Mouse (Mus musculus): Measurements from ENCODE around the gene Cwc25. TPM values are rescaled to one million over a fixed set of nuclear protein-coding genes. Genes with fewer than 3 reads are reported as not detected.

Cwc25 gene
- polyA plus RNA-seq, 1 experiment from 2014 or later, result 16.8 TPM

DNA sequence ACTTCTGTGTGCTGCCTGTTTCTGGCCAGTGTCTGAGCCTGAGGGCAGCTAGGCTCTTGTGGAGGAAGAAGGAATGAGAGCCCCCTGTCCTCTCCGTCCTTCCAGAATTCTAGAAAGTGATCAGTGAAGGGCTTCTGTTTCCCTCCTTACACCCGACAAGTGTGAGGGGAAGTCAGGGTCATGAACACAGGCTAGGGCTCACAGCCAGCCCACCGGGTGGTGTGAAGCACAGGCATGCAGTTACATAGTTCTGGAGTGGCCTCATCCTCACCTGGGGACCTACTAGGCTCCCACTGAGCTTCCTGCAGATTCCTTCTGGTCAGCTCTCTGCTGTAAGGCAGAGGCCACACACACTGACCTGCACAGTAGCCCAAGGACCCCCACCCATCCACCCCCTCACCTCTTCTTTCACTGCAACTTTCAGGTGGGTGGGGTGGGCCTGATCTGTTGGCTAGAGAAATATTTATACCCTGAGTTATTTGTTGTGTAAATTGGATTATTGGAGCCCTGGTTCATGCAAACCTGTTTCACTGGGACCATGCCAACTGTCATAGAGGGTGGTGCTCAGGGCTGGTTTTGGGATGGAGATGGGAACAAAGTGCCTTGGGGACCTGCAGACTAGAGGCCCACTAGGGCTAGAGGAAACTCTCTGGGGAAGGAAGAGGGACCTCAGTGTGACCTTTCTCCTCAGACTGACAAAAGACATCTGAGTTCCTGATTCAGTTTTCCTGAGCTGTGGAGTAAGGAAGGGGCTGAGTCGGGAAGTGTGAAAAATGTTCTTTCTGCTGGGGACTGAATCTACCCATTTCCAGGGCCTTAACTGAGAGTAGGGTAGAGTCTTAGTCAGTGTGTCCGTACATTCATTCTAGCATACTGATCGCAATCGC lies 43.1 kb upstream of the Cwc25 start:
- peaks cover 31% of the 10 kb centered on the region for H3K36me3 ChIP-seq (ENCODE audit: control insufficient read depth, insufficient read depth, low read length)
- H3K9me3 ChIP-seq (ENCODE audit: control insufficient read depth, low read depth, low read length), result no peaks in the 10 kb centered on the region
- no peak overlapping the region for H3K4me2 ChIP-seq (replicated peaks; ENCODE audit: low read depth, low read length)
- H3K27ac ChIP-seq (ENCODE audit: low read length), result peak overlapping the region; percentile 39; the same call in 1 of the 2 replicates
- ATAC-seq (ENCODE audit: insufficient number of reproducible peaks, insufficient read depth, low FRiP score, low read depth), result no peak
- no peaks in the 10 kb centered on the region for H3K27me3 ChIP-seq (ENCODE audit: control insufficient read depth, insufficient read depth, low read length)
- H3K9ac ChIP-seq (replicated peaks; ENCODE audit: low read depth, low read length), result no peak overlapping the region
- peaks cover 90% of the 10 kb centered on the region for H3K4me1 ChIP-seq (ENCODE audit: control insufficient read depth, insufficient read depth, low read length)
- no peak overlapping the region for H3K4me3 ChIP-seq (ENCODE audit: low read depth, low read length)
- WGBS, result 57% methylated on average over 7 of the region's 7 CpGs

GRCm38 (mm10) chr11:97808621-97809234 lies 42.4 kb upstream of the Cwc25 start:
- Histone ChIP-seq H3K9ac (replicated peaks; ENCODE audit: low read depth, low read length) (no peak overlapping the region), H3K27me3 (ENCODE audit: control insufficient read depth, insufficient read depth, low read length) (no peaks in the 10 kb centered on the region), H3K27ac (ENCODE audit: low read length) (peak overlapping the region; percentile 55; the same call in 1 of the 2 replicates), H3K4me1 (ENCODE audit: control insufficient read depth, insufficient read depth, low read length) (peaks cover 94% of the 10 kb centered on the region), H3K36me3 (ENCODE audit: control insufficient read depth, insufficient read depth, low read length) (peaks cover 26% of the 10 kb centered on the region), H3K4me3 (ENCODE audit: low read depth, low read length) (no peak overlapping the region), H3K4me2 (replicated peaks; ENCODE audit: low read depth, low read length) (no peak overlapping the region), H3K9me3 (ENCODE audit: control insufficient read depth, low read depth, low read length) (no peaks in the 10 kb centered on the region)
- ATAC-seq (ENCODE audit: insufficient number of reproducible peaks, insufficient read depth, low FRiP score, low read depth), result no peak
- WGBS, result 35% methylated on average over 5 of the region's 5 CpGs

GRCm38 (mm10) chr11:97808093-97808492 lies 41.7 kb upstream of the Cwc25 start:
- Histone ChIP-seq H3K4me2 (replicated peaks; ENCODE audit: low read depth, low read length) (no peak overlapping the region), H3K4me1 (ENCODE audit: control insufficient read depth, insufficient read depth, low read length) (peaks cover 88% of the 10 kb centered on the region), H3K27me3 (ENCODE audit: control insufficient read depth, insufficient read depth, low read length) (no peaks in the 10 kb centered on the region), H3K9me3 (ENCODE audit: control insufficient read depth, low read depth, low read length) (no peaks in the 10 kb centered on the region), H3K36me3 (ENCODE audit: control insufficient read depth, insufficient read depth, low read length) (peaks cover 21% of the 10 kb centered on the region), H3K27ac (ENCODE audit: low read length) (peak overlapping the region; percentile 55; the same call in 1 of the 2 replicates), H3K4me3 (ENCODE audit: low read depth, low read length) (no peak overlapping the region), H3K9ac (replicated peaks; ENCODE audit: low read depth, low read length) (no peak overlapping the region)
- WGBS, result 53% methylated on average over 2 of the region's 2 CpGs
- ATAC-seq (ENCODE audit: insufficient number of reproducible peaks, insufficient read depth, low FRiP score, low read depth), result no peak

DNA sequence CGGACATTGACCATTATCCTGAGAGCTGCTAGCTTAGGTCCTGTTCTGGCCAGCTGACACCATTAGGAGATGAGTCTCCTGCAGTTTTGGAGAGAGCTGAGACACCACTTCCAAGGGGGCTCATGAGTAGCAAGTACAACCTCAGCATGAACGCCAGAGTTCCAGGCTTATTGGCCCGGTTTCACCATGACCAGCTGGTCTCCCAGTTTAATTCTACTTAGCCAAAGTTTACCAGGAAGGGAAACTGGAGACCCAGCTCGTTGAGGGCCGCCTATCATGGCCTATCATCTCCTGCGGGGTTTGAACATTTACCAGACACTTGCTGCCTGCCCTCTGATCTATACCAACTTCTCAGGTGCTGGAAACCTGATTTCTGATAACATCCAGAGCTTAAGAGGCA lies 41.3 kb upstream of the Cwc25 start:
- H3K4me2 ChIP-seq (replicated peaks; ENCODE audit: low read depth, low read length), result no peak overlapping the region
- WGBS, result 18% methylated on average over 6 of the region's 6 CpGs
- peak overlapping the region; percentile 23; the same call in 1 of the 2 replicates for H3K27ac ChIP-seq (ENCODE audit: low read length)
- peaks cover 88% of the 10 kb centered on the region for H3K4me1 ChIP-seq (ENCODE audit: control insufficient read depth, insufficient read depth, low read length)
- H3K9me3 ChIP-seq (ENCODE audit: control insufficient read depth, low read depth, low read length), result no peaks in the 10 kb centered on the region
- ATAC-seq (ENCODE audit: insufficient number of reproducible peaks, insufficient read depth, low FRiP score, low read depth), result no peak
- H3K4me3 ChIP-seq (ENCODE audit: low read depth, low read length), result no peak overlapping the region
- H3K9ac ChIP-seq (replicated peaks; ENCODE audit: low read depth, low read length), result no peak overlapping the region
- H3K27me3 ChIP-seq (ENCODE audit: control insufficient read depth, insufficient read depth, low read length), result no peaks in the 10 kb centered on the region
- H3K36me3 ChIP-seq (ENCODE audit: control insufficient read depth, insufficient read depth, low read length), result peaks cover 21% of the 10 kb centered on the region

DNA sequence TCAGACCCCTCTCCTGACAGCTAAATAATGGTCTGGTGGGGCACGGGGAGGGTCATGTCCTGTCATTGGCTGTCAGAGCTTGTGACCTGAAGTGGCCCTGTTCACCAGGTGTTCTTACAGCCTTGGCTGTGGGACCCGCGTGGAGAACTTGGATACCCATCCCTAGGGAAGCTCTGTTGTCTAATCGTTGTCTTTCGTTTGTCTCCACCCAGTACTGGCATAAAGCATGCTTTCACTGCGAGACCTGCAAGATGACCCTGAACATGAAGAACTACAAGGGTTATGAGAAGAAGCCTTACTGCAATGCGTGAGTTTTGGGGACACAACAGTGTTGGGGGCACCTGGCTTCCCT lies 40.2 kb upstream of the Cwc25 start:
- Histone ChIP-seq H3K9ac (replicated peaks; ENCODE audit: low read depth, low read length) (no peak overlapping the region), H3K4me1 (ENCODE audit: control insufficient read depth, insufficient read depth, low read length) (peaks cover 88% of the 10 kb centered on the region)
- WGBS, result 56% methylated on average over 7 of the region's 7 CpGs

GRCm38 (mm10) chr11:97805662-97806612 lies 39.6 kb upstream of the Cwc25 start:
- H3K4me1 ChIP-seq (ENCODE audit: control insufficient read depth, insufficient read depth, low read length), result peaks cover 89% of the 10 kb centered on the region
- ATAC-seq (ENCODE audit: insufficient number of reproducible peaks, insufficient read depth, low FRiP score, low read depth), result no peak
- H3K27ac ChIP-seq (ENCODE audit: low read length), result peak overlapping the region; percentile 92
- peaks cover 21% of the 10 kb centered on the region for H3K36me3 ChIP-seq (ENCODE audit: control insufficient read depth, insufficient read depth, low read length)
- H3K9ac ChIP-seq (replicated peaks; ENCODE audit: low read depth, low read length), result no peak overlapping the region; the same call in 1 of the 2 replicates
- H3K27me3 ChIP-seq (ENCODE audit: control insufficient read depth, insufficient read depth, low read length), result no peaks in the 10 kb centered on the region
- WGBS, result 19% methylated on average over 15 of the region's 15 CpGs
- no peak overlapping the region; the same call in 1 of the 2 replicates for H3K4me3 ChIP-seq (ENCODE audit: low read depth, low read length)
- no peaks in the 10 kb centered on the region for H3K9me3 ChIP-seq (ENCODE audit: control insufficient read depth, low read depth, low read length)
- H3K4me2 ChIP-seq (replicated peaks; ENCODE audit: low read depth, low read length), result peak overlapping the region; percentile 48

More for the DNA sequence above, 40.2 kb upstream of the Cwc25 start:
- Histone ChIP-seq H3K27ac (ENCODE audit: low read length) (peak overlapping the region; percentile 92; the same call in 1 of the 2 replicates), H3K4me3 (ENCODE audit: low read depth, low read length) (no peak overlapping the region), H3K9me3 (ENCODE audit: control insufficient read depth, low read depth, low read length) (no peaks in the 10 kb centered on the region), H3K36me3 (ENCODE audit: control insufficient read depth, insufficient read depth, low read length) (peaks cover 21% of the 10 kb centered on the region), H3K27me3 (ENCODE audit: control insufficient read depth, insufficient read depth, low read length) (no peaks in the 10 kb centered on the region), H3K4me2 (replicated peaks; ENCODE audit: low read depth, low read length) (no peak overlapping the region; the same call in 1 of the 2 replicates)
- ATAC-seq (ENCODE audit: insufficient number of reproducible peaks, insufficient read depth, low FRiP score, low read depth), result no peak

DNA sequence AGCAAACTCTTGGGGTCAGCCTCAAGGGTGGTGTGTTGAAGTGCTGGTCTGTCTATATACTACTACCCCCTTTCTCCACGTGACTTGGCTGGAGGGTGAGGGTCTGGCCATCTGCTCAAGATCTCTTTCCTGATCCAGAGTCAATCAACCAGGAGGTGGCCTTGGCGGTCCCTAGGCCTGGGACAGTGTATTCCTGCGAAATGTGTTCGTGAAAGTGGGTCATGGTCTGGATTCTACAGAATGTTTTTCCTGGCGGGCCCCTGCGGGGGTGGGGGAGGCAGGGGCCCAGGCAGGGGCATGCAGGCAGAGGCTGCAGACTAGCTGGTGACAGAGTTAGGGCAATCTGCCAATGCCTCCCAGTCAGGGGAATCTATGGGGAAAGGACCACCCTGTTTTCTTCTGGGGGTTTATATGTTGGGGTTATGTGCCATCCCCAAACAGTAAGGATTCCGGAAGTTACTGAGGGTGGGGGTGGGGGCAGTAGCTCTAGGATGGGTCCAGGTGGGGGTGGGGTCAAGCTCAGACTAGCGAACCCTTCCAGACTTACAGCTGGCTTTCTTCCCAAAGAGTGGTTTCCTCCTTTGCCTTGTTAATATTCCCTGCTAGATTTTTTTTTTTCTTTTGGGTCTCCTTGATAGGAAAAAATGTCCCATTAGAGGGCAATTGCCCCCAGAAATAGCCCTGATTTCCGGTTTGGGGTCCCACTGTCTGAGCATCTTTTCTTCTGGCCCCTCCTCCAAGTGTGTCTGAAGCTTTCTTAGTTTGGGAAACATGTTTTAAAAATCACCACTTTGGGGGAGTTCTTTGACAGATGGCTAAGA lies 38.7 kb upstream of the Cwc25 start:
- Histone ChIP-seq H3K4me3 (ENCODE audit: low read depth, low read length) (peak overlapping the region; percentile 1; the same call in 1 of the 2 replicates), H3K4me1 (ENCODE audit: control insufficient read depth, insufficient read depth, low read length) (peaks cover 82% of the 10 kb centered on the region), H3K9ac (replicated peaks; ENCODE audit: low read depth, low read length) (no peak overlapping the region), H3K4me2 (replicated peaks; ENCODE audit: low read depth, low read length) (peak overlapping the region; percentile 48), H3K36me3 (ENCODE audit: control insufficient read depth, insufficient read depth, low read length) (peaks cover 21% of the 10 kb centered on the region), H3K27ac (ENCODE audit: low read length) (peak overlapping the region; percentile 92), H3K9me3 (ENCODE audit: control insufficient read depth, low read depth, low read length) (no peaks in the 10 kb centered on the region), H3K27me3 (ENCODE audit: control insufficient read depth, insufficient read depth, low read length) (no peaks in the 10 kb centered on the region)
- ATAC-seq (ENCODE audit: insufficient number of reproducible peaks, insufficient read depth, low FRiP score, low read depth), result no peak
- 12% methylated on average over 9 of the region's 9 CpGs for WGBS
